In the genomic region with DNA sequence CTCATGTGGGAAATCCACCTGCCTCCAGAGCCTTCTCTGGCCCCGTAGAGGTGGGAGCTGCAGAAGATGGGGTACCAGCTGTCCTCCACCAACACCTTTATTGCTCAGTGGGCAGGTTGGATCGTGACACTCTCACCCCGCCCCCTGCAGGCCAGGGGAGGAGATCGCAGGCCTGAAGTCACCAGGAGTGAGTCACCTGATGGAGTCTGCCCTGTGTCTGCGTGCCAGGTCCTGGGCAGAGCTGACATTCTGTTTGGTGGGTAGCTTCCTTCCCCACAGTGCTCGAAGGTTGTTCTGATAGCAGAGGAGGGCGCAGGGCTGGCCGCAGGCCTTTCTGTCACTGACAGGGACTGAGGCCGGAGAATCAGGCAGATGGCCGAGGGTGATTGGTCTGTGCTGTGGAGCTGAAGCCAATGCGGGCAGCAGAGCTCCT, we compare ENCODE assay signal across 8 mouse cellular contexts. TPM values are rescaled to one million over a fixed set of nuclear protein-coding genes. Genes with fewer than 3 reads are reported as not detected.
A peak's percentile ranks its signal among the peaks of the same experiment; 100 is the strongest.
DNase-seq lines count a peak whose midpoint lies in the region; ATAC-seq lines count a peak whose summit lies in the region.

No protein-coding gene starts in this region.

- no peaks in the 10 kb centered on the region for H3K36me3 ChIP-seq in neural tube, embryonic 11.5 days (ENCODE audit: control insufficient read depth, insufficient read depth, low read length)

- no peak for ATAC-seq in neural tube, embryonic 11.5 days (ENCODE audit: insufficient read depth, low FRiP score, low TSS enrichment)

- intact Hi-C loops in left cerebral cortex, postnatal 4 days (cut with DNase I), result loop anchor here (5.0 to 10.0 kb wide), 3 partner anchors 78 to 224 kb away; no protein-coding TSS in a partner anchor

- H3K4me1 ChIP-seq in neural tube, embryonic 11.5 days (ENCODE audit: control insufficient read depth, insufficient read depth, low read length), result peaks cover 11% of the 10 kb centered on the region

- DNase-seq in left cerebral cortex, adult 8-10 months (ENCODE audit: low spot score in 2 of 2), result peak; percentile 35 to 64
- no peak for DNase-seq in left cerebral cortex, adult 11 months (ENCODE audit: low spot score)
- DNase-seq in Muller cell, postnatal 12 days (ENCODE audit: inconsistent ontology term), result peak; percentile 84
- peak; percentile 97 for DNase-seq in cerebellum, adult 9-10 months
- peak; percentile 77 for DNase-seq in heart, postnatal 4 days
- peak; percentile 81 for DNase-seq in left cerebral cortex, postnatal 4 days
- peak; percentile 56 for DNase-seq in neural tube, embryonic 11.5 days (ENCODE audit: low spot score)
- DNase-seq in right cerebral cortex, postnatal 25 days, result no peak

- H3K9ac ChIP-seq in neural tube, embryonic 11.5 days (ENCODE audit: low read length), result no peak overlapping the region

- WGBS in neural tube, embryonic 11.5 days, result 43% methylated on average over 11 of the region's 11 CpGs

- no peak overlapping the region for H3K27ac ChIP-seq in neural tube, embryonic 11.5 days (ENCODE audit: low read depth, low read length)

- no peaks in the 10 kb centered on the region for H3K27me3 ChIP-seq in neural tube, embryonic 11.5 days (ENCODE audit: control insufficient read depth, insufficient read depth, low read length)

- no peaks in the 10 kb centered on the region for H3K9me3 ChIP-seq in neural tube, embryonic 11.5 days (ENCODE audit: control insufficient read depth, low read length)

- no peak overlapping the region for H3K4me3 ChIP-seq in neural tube, embryonic 11.5 days (ENCODE audit: low read depth, low read length)

- H3K4me2 ChIP-seq in neural tube, embryonic 11.5 days (ENCODE audit: low read depth), result no peak overlapping the region

RNA-seq across cellular contexts. Expression of gene Coro2b, which starts 13.8 kb away (rescaled TPM):
- total RNA-seq in left cerebral cortex, adult 8-10 months (2022), result 100 to 1,000 TPM; 159 to 171 (median 170) TPM
- 10 to 100 TPM; 16.2 to 16.9 TPM for total RNA-seq in heart, postnatal 4 days (2021)
- total RNA-seq in left cerebral cortex, postnatal 4 days (2021), result 10 to 100 TPM; 91.2 to 95.5 TPM
- 23.7 and 24.5 TPM in 2 replicates for polyA plus RNA-seq in neural tube, embryonic 11.5 days (2014; fragmentation: Nextera tagmentation; extraction: Ambion mirVana)

Comparison
In these comparisons a context has a peak if more than half of its experiments do, and no peak if none do; other contexts are left out.
1. DNase-seq: peak in left cerebral cortex, adult 8-10 months (2 of 2), Muller cell, postnatal 12 days (single experiment), cerebellum, adult 9-10 months (single experiment), heart, postnatal 4 days (single experiment), left cerebral cortex, postnatal 4 days (single experiment) and neural tube, embryonic 11.5 days (single experiment); none in left cerebral cortex, adult 11 months (single experiment) and right cerebral cortex, postnatal 25 days (single experiment).
2. RNA of gene Coro2b, which starts 13.8 kb away (total RNA-seq): 159 to 171 TPM in left cerebral cortex, adult 8-10 months and 91.2 to 95.5 TPM in left cerebral cortex, postnatal 4 days; 16.2 to 16.9 TPM in heart, postnatal 4 days; every median in the first group is over 4 times any median in the second.